Mouse (Mus musculus): ENCODE data around the gene Ttll11.

GRCm38 (mm10) chr2:35702608-35703007, 277.1 kb downstream of the Ttll11 start:
- no peak for TF ChIP-seq CHD2 (IDR thresholded peaks at IDR 0.05; ENCODE audit: low read depth, low read length)
- TF ChIP-seq HCFC1 (IDR thresholded peaks at IDR 0.05; ENCODE audit: borderline replicate concordance, insufficient read depth, low read length), result no peak
- no peak for TF ChIP-seq MAFK (IDR thresholded peaks at IDR 0.05; ENCODE audit: insufficient read depth, low read depth, low read length)
